Mouse (Mus musculus) liver, embryonic 14.5 days (tissue): ENCODE results near the gene Zfp706. TPM values are rescaled to one million over a fixed set of nuclear protein-coding genes. Genes with fewer than 3 reads are reported as not detected.
A peak's percentile ranks its signal among the peaks of the same experiment; 100 is the strongest.

Source experiments
- ATAC-seq: fragments of 200-750 bp; cut with Nextera tagmentation; 2 replicates; pipeline ENCODE4 v1.8.0; 2017; ENCODE audit warnings: moderate number of reproducible peaks, mild to moderate bottlenecking, moderate library complexity; ENCODE audit not compliant: insufficient read depth
- DNase-seq, 3 experiments: peaks; one replicate each; pipeline ENCODE4 v3.0.0-alpha.2; 2012 to 2013; ENCODE audit warnings: low read depth in 3 of 3, low spot score in 3 of 3
- H3K27ac ChIP-seq: fragments of 300-500 bp; sonication (generic); 2 replicates; pipeline ENCODE4 v1.5.1; 2014; ENCODE audit warnings: moderate library complexity, mild to moderate bottlenecking, control low read depth, inconsistent platforms
- H3K27me3 ChIP-seq: fragments of 300-500 bp; sonication (generic); 2 replicates; pipeline ENCODE4 v1.6.1; 2014; ENCODE audit warnings: mild to moderate bottlenecking, low read length, moderate library complexity; ENCODE audit not compliant: control insufficient read depth, insufficient read depth
- H3K36me3 ChIP-seq: fragments of 300-500 bp; sonication (generic); replicated peaks from 2 replicates; pipeline ENCODE4 v1.6.1; 2014; ENCODE audit warnings: low read depth; ENCODE audit not compliant: control insufficient read depth, insufficient read depth
- H3K4me1 ChIP-seq, 2 experiments: fragments of 200-500 bp in 1 of 2; fragments of 300-500 bp in 1 of 2; sonication (generic) in 1 of 2; replicated peaks; 2 replicates each; pipeline ENCODE4 v1.6.1; 2012 to 2014; ENCODE audit warnings: antibody characterized with exemption in 1 of 2, inconsistent platforms in 1 of 2, low read length in 1 of 2; ENCODE audit not compliant: control insufficient read depth in 2 of 2, insufficient read depth in 2 of 2
- H3K4me2 ChIP-seq: fragments of 300-500 bp; sonication (generic); 2 replicates; pipeline ENCODE4 v1.6.1; 2014; ENCODE audit warnings: low read depth, mild to moderate bottlenecking, control low read depth, moderate library complexity
- H3K4me3 ChIP-seq, 2 experiments: fragments of 200-500 bp in 1 of 2; fragments of 300-500 bp in 1 of 2; sonication (generic) in 1 of 2; 2 replicates each; pipeline ENCODE4 v1.5.1; 2012 to 2014; ENCODE audit warnings: low read depth in 2 of 2, low read length in 2 of 2, mild to moderate bottlenecking in 2 of 2, control low read depth in 1 of 2, inconsistent platforms in 1 of 2, moderate library complexity in 1 of 2; ENCODE audit not compliant: insufficient read depth in 1 of 2
- H3K9ac ChIP-seq: fragments of 300-500 bp; sonication (generic); replicated peaks from 2 replicates; pipeline ENCODE4 v1.6.1; 2014; ENCODE audit warnings: mild to moderate bottlenecking, control low read depth, moderate library complexity
- H3K9me3 ChIP-seq: fragments of 300-500 bp; sonication (generic); 2 replicates; pipeline ENCODE4 v1.6.1; 2016; ENCODE audit warnings: low read length, mixed read lengths; ENCODE audit not compliant: control insufficient read depth
- CTCF ChIP-seq: IDR thresholded peaks from 2 replicates; pipeline ENCODE4 v1.5.1; 2016; ENCODE audit warnings: antibody characterized with exemption, low read depth, control low read depth
- EP300 ChIP-seq: IDR thresholded peaks from 2 replicates; pipeline ENCODE4 v1.6.1; 2016; ENCODE audit warnings: antibody characterized with exemption, low read depth
- WGBS: fragments of 180-500 bp; shearing (Covaris S2); extraction: QIAGEN DNeasy Blood & Tissue Kit; methylation state at CpG from one replicate; pipeline ENCODE4 v1.1.7; 2014; ENCODE audit not compliant: insufficient replicate concordance; 5-methylcytosine and 5-hydroxymethylcytosine counted together
- polyA plus RNA-seq, 2 experiments: library from polyadenylated mRNA; depleted of rRNA in 1 of 2; stranded (reverse) in 1 of 2; unstranded in 1 of 2; fragments of >200 nt; fragmentation: Nextera tagmentation in 1 of 2; extraction: Ambion mirVana in 1 of 2; gene quantifications; 2 replicates each; pipeline versions ENCODE4 v1.2.1 to v1.2.3; 2012 to 2014

Zfp706 gene
- polyA plus RNA-seq, 2 experiments: 22.8 to 146 TPM

DNA sequence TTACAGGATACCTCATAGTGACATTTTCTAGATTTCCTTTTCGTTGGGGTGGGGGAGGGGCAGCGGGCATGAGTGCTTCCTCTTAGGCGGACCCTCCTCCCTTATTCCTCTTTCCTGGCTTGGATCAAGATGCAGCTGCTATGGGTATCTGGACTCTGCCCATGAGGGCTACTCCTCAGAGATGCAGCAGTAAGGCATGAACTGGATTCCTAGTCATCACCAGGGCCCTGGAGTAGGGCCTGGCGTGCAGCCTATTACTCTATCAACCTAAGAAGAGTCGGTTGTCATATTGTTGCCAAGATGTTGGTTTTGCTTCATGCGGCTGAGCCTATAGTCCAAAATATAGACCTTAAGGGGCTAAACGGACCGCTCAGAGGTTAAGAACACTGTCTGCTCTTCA, 27.3 kb downstream of the Zfp706 start:
- H3K4me2 ChIP-seq: peak overlapping the region; percentile 63
- H3K4me3 ChIP-seq: peak overlapping the region; percentile 36; a peak in 3 of 4 replicates
- H3K27me3 ChIP-seq: no peaks in the 10 kb centered on the region
- no peaks in the 10 kb centered on the region for H3K9me3 ChIP-seq
- no peak for ATAC-seq
- H3K27ac ChIP-seq: no peak overlapping the region
- no peak for DNase-seq
- no peak for TF ChIP-seq EP300
- TF ChIP-seq CTCF: no peak
- H3K4me1 ChIP-seq: peaks cover 4 to 11% of the 10 kb centered on the region in 2 experiments; a peak in 3 of 4 replicates
- 43% methylated on average over 8 of the region's 8 CpGs for WGBS
- no peaks in the 10 kb centered on the region for H3K36me3 ChIP-seq
- H3K9ac ChIP-seq: peak overlapping the region; percentile 16; the same call in 1 of the 2 replicates

DNA sequence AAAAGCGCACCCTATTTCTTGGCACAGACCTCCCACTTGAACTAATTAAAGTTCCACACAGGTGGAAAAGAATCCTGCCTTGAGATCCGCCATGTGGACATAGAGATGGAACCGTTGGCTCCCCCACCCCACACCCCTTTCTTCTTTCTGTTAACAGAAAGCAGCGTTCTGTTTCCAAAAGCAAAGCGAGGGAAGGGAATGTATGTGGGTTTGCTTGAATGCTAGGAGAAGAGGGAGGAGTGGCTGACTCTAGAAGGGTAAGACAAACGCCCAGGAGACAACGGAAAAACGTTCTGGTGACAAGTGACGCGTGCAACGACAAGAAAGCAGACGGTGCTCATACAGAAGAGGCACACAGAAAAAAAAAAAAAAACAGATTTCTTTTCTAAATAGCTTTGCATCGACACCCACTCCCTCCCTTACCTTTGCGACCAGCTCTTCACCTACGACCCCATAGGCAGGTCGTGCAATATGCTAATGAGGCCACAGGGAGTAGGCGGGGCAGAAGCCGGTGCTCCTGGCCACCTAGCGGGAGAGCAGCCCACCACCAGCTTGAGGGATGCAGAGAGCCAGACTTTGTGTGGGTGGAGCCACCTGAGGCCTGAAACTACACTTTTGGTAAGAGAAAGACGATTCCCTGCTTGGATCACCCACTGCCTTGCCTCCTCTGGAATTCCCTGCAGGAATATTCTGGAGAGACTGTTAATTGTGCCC, 27.9 kb downstream of the Zfp706 start:
- Histone ChIP-seq H3K36me3 (no peaks in the 10 kb centered on the region), H3K4me3 (peak overlapping the region; percentile 36), H3K4me2 (peak overlapping the region; percentile 63), H3K9me3 (no peaks in the 10 kb centered on the region), H3K27ac (no peak overlapping the region), H3K9ac (peak overlapping the region; percentile 16), H3K4me1 (peaks cover 5 to 15% of the 10 kb centered on the region in 2 experiments), H3K27me3 (no peaks in the 10 kb centered on the region)
- ATAC-seq (peak; percentile 39; the same call in 1 of the 2 replicates), DNase-seq (peak in 2 of 3 experiments; percentile 25 to 35)
- 4% methylated on average over 20 of the region's 20 CpGs for WGBS
- TF ChIP-seq EP300 (no peak), CTCF (peak; percentile 65)

DNA sequence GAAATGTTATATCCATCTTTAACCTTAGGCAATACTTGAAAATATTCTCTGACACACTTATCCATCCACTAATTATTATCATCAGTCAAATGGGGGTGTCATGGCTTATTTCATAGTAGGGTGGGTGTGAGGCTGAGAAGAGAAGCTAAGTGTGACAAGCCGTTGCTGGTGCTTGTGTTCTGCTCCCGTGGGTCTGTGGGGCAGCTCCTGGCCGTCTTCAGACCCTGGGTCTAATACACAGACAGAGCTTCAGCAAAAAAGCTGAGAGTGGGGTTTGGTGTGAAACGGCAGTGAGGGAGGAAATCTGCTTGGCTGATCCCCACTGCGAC, 28.4 kb downstream of the Zfp706 start:
- TF ChIP-seq EP300 (no peak), CTCF (no peak)
- Histone ChIP-seq H3K4me1 (peaks cover 9 to 19% of the 10 kb centered on the region in 2 experiments), H3K4me2 (peak overlapping the region; percentile 63), H3K9ac (no peak overlapping the region), H3K27me3 (no peaks in the 10 kb centered on the region), H3K36me3 (no peaks in the 10 kb centered on the region), H3K9me3 (no peaks in the 10 kb centered on the region), H3K4me3 (no peak overlapping the region), H3K27ac (no peak overlapping the region)
- 24% methylated on average over 5 of the region's 5 CpGs for WGBS
- ATAC-seq (no peak), DNase-seq (no peak)

DNA sequence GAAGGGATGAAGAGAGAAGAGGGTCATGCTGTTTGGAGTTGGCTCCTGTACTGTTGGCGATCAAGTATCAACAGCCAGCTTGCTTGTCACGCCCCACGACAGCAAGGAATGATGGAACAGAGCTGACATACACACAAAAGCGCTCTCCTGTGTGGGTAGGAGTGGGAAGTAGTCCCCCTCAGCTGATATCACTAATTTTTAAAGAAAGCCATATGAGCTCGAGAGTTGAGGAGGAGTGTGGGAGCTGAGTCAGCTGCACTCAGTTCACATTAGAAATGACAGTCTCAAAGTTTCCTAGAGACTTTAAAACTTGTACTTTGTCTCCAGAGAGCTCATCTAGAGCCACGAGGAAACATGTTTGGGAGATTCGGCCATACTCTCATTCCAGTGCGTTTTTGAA, 29.8 kb downstream of the Zfp706 start:
- H3K4me1 ChIP-seq: peaks cover 9 to 27% of the 10 kb centered on the region in 2 experiments
- no peaks in the 10 kb centered on the region for H3K27me3 ChIP-seq
- ATAC-seq (no peak), DNase-seq (no peak)
- 60% methylated on average over 8 of the region's 8 CpGs for WGBS
- no peak overlapping the region for H3K4me2 ChIP-seq
- no peak overlapping the region for H3K27ac ChIP-seq
- H3K36me3 ChIP-seq: no peaks in the 10 kb centered on the region
- no peak overlapping the region for H3K4me3 ChIP-seq
- TF ChIP-seq CTCF (no peak), EP300 (no peak)
- H3K9me3 ChIP-seq: no peaks in the 10 kb centered on the region
- H3K9ac ChIP-seq: no peak overlapping the region

DNA sequence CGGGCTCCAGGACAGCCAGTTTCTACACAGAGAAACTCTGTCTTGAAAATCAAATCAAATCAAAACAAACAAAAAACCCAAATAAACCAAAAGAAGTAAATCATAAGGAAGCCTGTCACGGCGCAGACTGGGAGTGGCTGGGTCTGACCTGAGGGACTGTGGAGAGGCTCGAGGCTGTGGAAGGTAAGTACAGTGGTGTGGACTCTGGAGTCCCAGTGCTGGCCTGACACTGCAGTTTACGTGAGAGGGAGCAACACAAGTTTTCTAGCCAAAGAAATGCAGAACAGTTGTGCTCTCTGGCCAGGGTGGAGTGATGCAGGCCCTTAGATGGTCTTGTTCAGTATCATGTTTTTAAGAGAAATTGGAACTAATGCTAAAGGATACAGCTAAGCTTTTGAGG, 31.9 kb downstream of the Zfp706 start:
- TF ChIP-seq CTCF: no peak
- TF ChIP-seq EP300: no peak
- ATAC-seq: no peak
- WGBS: 60% methylated on average over 5 of the region's 5 CpGs

More for the DNA sequence above, 31.9 kb downstream of the Zfp706 start:
- H3K9me3 ChIP-seq: no peaks in the 10 kb centered on the region
- no peaks in the 10 kb centered on the region for H3K36me3 ChIP-seq
- H3K9ac ChIP-seq: no peak overlapping the region
- DNase-seq: no peak
- H3K4me2 ChIP-seq: no peak overlapping the region
- H3K27ac ChIP-seq: no peak overlapping the region
- no peaks in the 10 kb centered on the region for H3K27me3 ChIP-seq
- peaks cover 9 to 27% of the 10 kb centered on the region in 2 experiments for H3K4me1 ChIP-seq
- H3K4me3 ChIP-seq: no peak overlapping the region
